Mouse (Mus musculus) MEL (cell line): ENCODE measurements around the gene Aff1. TPM values are rescaled to one million over a fixed set of nuclear protein-coding genes. Genes with fewer than 3 reads are reported as not detected.

ENCODE experiments used
- DNase-seq: peaks from one replicate; pipeline ENCODE4 v3.0.0; 2011; ENCODE audit warnings: low read depth, low spot score
- H3K27ac ChIP-seq: 2 replicates; pipeline ENCODE4 v1.5.1; 2012; ENCODE audit warnings: low read depth, mild to moderate bottlenecking, control low read depth, low read length, moderate library complexity; ENCODE audit not compliant: control insufficient read depth
- H3K27me3 ChIP-seq, 2 experiments: fragments of 150-350 bp in 1 of 2; sonication (generic) in 1 of 2; 2 replicates each; pipeline ENCODE4 v1.6.1; 2012; ENCODE audit warnings: low read length in 2 of 2, mild to moderate bottlenecking in 2 of 2, improper control_type of control experiment in 1 of 2, moderate library complexity in 1 of 2; ENCODE audit not compliant: insufficient read depth in 2 of 2, control insufficient read depth in 1 of 2
- H3K36me3 ChIP-seq, 2 experiments: 2 replicates each; pipeline ENCODE4 v1.6.1; 2012 to 2014; ENCODE audit warnings: low read length in 2 of 2, improper control_type of control experiment in 1 of 2, inconsistent platforms in 1 of 2, mild to moderate bottlenecking in 1 of 2; ENCODE audit not compliant: insufficient read depth in 2 of 2, control insufficient read depth in 1 of 2
- H3K4me1 ChIP-seq, 2 experiments: fragments of 150-350 bp in 1 of 2; sonication (generic) in 1 of 2; 2 replicates each; pipeline ENCODE4 v1.6.1; 2012; ENCODE audit warnings: low read length in 2 of 2, improper control_type of control experiment in 1 of 2, mild to moderate bottlenecking in 1 of 2; ENCODE audit not compliant: insufficient read depth in 2 of 2, control insufficient read depth in 1 of 2
- H3K4me3 ChIP-seq, 2 experiments: fragments of 150-350 bp in 1 of 2; sonication (generic) in 1 of 2; 2 replicates each; pipeline ENCODE4 v1.5.1; 2012; ENCODE audit warnings: low read depth in 2 of 2, low read length in 2 of 2, mild to moderate bottlenecking in 2 of 2, moderate library complexity in 2 of 2, control low read depth in 1 of 2, improper control_type of control experiment in 1 of 2; ENCODE audit not compliant: control insufficient read depth in 1 of 2, insufficient read depth in 1 of 2
- H3K79me2 ChIP-seq: 2 replicates; pipeline ENCODE4 v1.6.1; 2012; ENCODE audit warnings: mild to moderate bottlenecking, low read length, moderate library complexity; ENCODE audit not compliant: control insufficient read depth, poor library complexity, insufficient read depth
- H3K9ac ChIP-seq: 2 replicates; pipeline ENCODE4 v1.6.1; 2012; ENCODE audit warnings: low read depth, mild to moderate bottlenecking, control low read depth, low read length, moderate library complexity; ENCODE audit not compliant: control insufficient read depth, poor library complexity, severe bottlenecking
- H3K9me3 ChIP-seq: fragments of 150-350 bp; sonication (generic); replicated peaks from 2 replicates; pipeline ENCODE4 v1.6.1; 2012; ENCODE audit warnings: mild to moderate bottlenecking, low read length, improper control_type of control experiment, moderate library complexity; ENCODE audit not compliant: insufficient read depth
- BHLHE40 ChIP-seq: IDR thresholded peaks from 2 replicates; pipeline ENCODE4 v1.6.1; 2012; ENCODE audit warnings: low read depth, mild to moderate bottlenecking, inconsistent platforms, low read length, improper control_type of control experiment, borderline replicate concordance
- CHD2 ChIP-seq: IDR thresholded peaks from 2 replicates; pipeline ENCODE4 v1.6.1; 2011; ENCODE audit warnings: low read length, improper control_type of control experiment
- CTCF ChIP-seq, 3 experiments: IDR thresholded peaks in 2 of 3; conservative IDR thresholded peaks in 1 of 3; 2 replicates each; pipeline ENCODE4 v1.5.1; 2011 to 2012; ENCODE audit warnings: low read length in 3 of 3, low read depth in 2 of 3, mild to moderate bottlenecking in 2 of 3, improper control_type of control experiment in 1 of 3, inconsistent platforms in 1 of 3, mixed read lengths in 1 of 3, moderate library complexity in 1 of 3; ENCODE audit not compliant: control insufficient read depth in 1 of 3, insufficient read depth in 1 of 3, poor library complexity in 1 of 3, severe bottlenecking in 1 of 3
- E2F4 ChIP-seq: IDR thresholded peaks from 2 replicates; pipeline ENCODE4 v1.6.1; 2011; ENCODE audit warnings: low read depth, low read length, improper control_type of control experiment, borderline replicate concordance
- EP300 ChIP-seq, 2 experiments: IDR thresholded peaks; 2 replicates each; pipeline ENCODE4 v1.6.1; 2011; ENCODE audit warnings: improper control_type of control experiment in 2 of 2, low read length in 2 of 2, low read depth in 1 of 2, mild to moderate bottlenecking in 1 of 2
- GABPA ChIP-seq: IDR thresholded peaks from 2 replicates; pipeline ENCODE4 v1.6.1; 2012; ENCODE audit warnings: low read depth, mild to moderate bottlenecking, inconsistent platforms, low read length, improper control_type of control experiment, moderate library complexity
- GATA1 ChIP-seq: IDR thresholded peaks from 2 replicates; pipeline ENCODE4 v1.6.1; 2011; ENCODE audit warnings: low read depth, low read length, improper control_type of control experiment
- HCFC1 ChIP-seq: IDR thresholded peaks from 2 replicates; pipeline ENCODE4 v1.6.1; 2012; ENCODE audit warnings: low read depth, mild to moderate bottlenecking, inconsistent platforms, low read length, improper control_type of control experiment, moderate library complexity
- JUND ChIP-seq: IDR thresholded peaks from 2 replicates; pipeline ENCODE4 v1.6.1; 2011; ENCODE audit warnings: low read depth, mild to moderate bottlenecking, improper control_type of control experiment, low read length
- MAFK ChIP-seq: IDR thresholded peaks from 2 replicates; pipeline ENCODE4 v1.6.1; 2011; ENCODE audit warnings: low read depth, mild to moderate bottlenecking, low read length, improper control_type of control experiment, borderline replicate concordance
- MAX ChIP-seq: IDR thresholded peaks from 2 replicates; pipeline ENCODE4 v1.6.1; 2011; ENCODE audit warnings: low read length, improper control_type of control experiment
- MAZ ChIP-seq: IDR thresholded peaks from 2 replicates; pipeline ENCODE4 v1.6.1; 2012; ENCODE audit warnings: low read depth, mild to moderate bottlenecking, inconsistent platforms, low read length, improper control_type of control experiment
- MYC ChIP-seq: IDR thresholded peaks from 2 replicates; pipeline ENCODE4 v1.6.1; 2011; ENCODE audit warnings: low read depth, mild to moderate bottlenecking, low read length, improper control_type of control experiment, moderate library complexity
- NELFE ChIP-seq: IDR thresholded peaks from 2 replicates; pipeline ENCODE4 v1.6.1; 2011; ENCODE audit warnings: low read depth, low read length, improper control_type of control experiment
- POLR2AphosphoS2 ChIP-seq: IDR thresholded peaks from 2 replicates; pipeline ENCODE4 v1.6.1; 2011; ENCODE audit warnings: low read length, improper control_type of control experiment
- POLR2AphosphoS5 ChIP-seq: IDR thresholded peaks from 2 replicates; pipeline ENCODE4 v1.6.1; 2012; ENCODE audit warnings: low read depth, borderline replicate concordance, mild to moderate bottlenecking, inconsistent platforms, low read length, moderate library complexity, mixed read lengths
- RAD21 ChIP-seq: IDR thresholded peaks from 2 replicates; pipeline ENCODE4 v1.6.1; 2011; ENCODE audit warnings: mild to moderate bottlenecking, low read depth, low read length, improper control_type of control experiment
- RCOR1 ChIP-seq: IDR thresholded peaks from 2 replicates; pipeline ENCODE4 v1.6.1; 2012; ENCODE audit warnings: low read depth, mild to moderate bottlenecking, inconsistent platforms, low read length, improper control_type of control experiment
- SIN3A ChIP-seq: IDR thresholded peaks from 2 replicates; pipeline ENCODE4 v1.6.1; 2012; ENCODE audit warnings: low read length, improper control_type of control experiment, inconsistent platforms
- SMC3 ChIP-seq: IDR thresholded peaks from 2 replicates; pipeline ENCODE4 v1.6.1; 2011; ENCODE audit warnings: low read depth, low read length, improper control_type of control experiment
- TBP ChIP-seq: IDR thresholded peaks from 2 replicates; pipeline ENCODE4 v1.8.0; 2011; ENCODE audit warnings: low read depth, low read length, improper control_type of control experiment
- TCF12 ChIP-seq: IDR thresholded peaks from 2 replicates; pipeline ENCODE4 v1.6.1; 2014; ENCODE audit warnings: low read depth, mild to moderate bottlenecking, inconsistent platforms, low read length, improper control_type of control experiment, moderate library complexity
- USF1 ChIP-seq: IDR thresholded peaks from 2 replicates; pipeline ENCODE4 v1.6.1; 2014; ENCODE audit warnings: low read depth, mild to moderate bottlenecking, inconsistent platforms, low read length, improper control_type of control experiment, moderate library complexity
- ZC3H11A ChIP-seq: IDR thresholded peaks from 2 replicates; pipeline ENCODE4 v1.6.1; 2012; ENCODE audit warnings: low read depth, mild to moderate bottlenecking, inconsistent platforms, low read length, improper control_type of control experiment
- ZKSCAN1 ChIP-seq: IDR thresholded peaks from 2 replicates; pipeline ENCODE4 v1.6.1; 2012; ENCODE audit warnings: low read depth, mild to moderate bottlenecking, inconsistent platforms, low read length, improper control_type of control experiment, moderate library complexity
- polyA plus RNA-seq, 2 experiments: library from polyadenylated mRNA; stranded (reverse) in 1 of 2; unstranded in 1 of 2; fragments of >175 nt in 1 of 2; fragments of >200 nt in 1 of 2; gene quantifications; 2 replicates each; pipeline versions ENCODE4 v1.2.1 to v1.2.4; 2012; ENCODE audit warnings: low replicate concordance in 2 of 2, low read depth in 1 of 2; ENCODE audit not compliant: insufficient read length in 2 of 2, insufficient read depth in 1 of 2, missing spikeins in 1 of 2
- total RNA-seq: library from RNA; depleted of rRNA; stranded (reverse); fragments of 300-350 nt; gene quantifications from 2 replicates; pipeline ENCODE4 v1.2.3, GENCODE M21; 2012

Gene Aff1
- total and polyA plus RNA-seq, 3 experiments = 5.4 to 13.4 TPM; not detected in 1

DNA sequence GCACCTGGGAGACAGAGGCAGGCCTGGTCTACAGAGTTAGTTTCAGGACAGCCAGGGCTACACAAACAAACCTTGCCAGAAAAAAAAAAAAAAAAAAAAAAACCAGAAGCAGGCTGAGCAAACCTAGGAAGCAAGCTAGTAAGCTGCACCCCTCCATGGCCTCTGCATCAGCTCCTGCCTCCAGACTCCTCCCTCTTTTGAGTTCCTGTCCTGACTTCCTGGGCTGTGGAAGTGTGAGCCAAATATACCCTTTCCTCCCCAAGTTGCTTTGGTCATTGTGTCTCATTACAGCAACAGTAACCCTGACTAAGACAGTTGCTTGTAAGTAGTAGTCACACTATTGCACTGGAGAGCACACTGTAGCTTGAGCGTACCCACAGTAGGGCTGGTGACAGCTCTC lies 48.0 kb upstream of the Aff1 start:
- Histone ChIP-seq H3K4me1 (no peaks in the 10 kb centered on the region), H3K36me3 (no peaks in the 10 kb centered on the region), H3K27me3 (peaks cover 0 to 2% of the 10 kb centered on the region in 2 experiments; a peak in 2 of 4 replicates), H3K79me2 (no peaks in the 10 kb centered on the region), H3K27ac (no peak overlapping the region), H3K9ac (no peak overlapping the region), H3K9me3 (no peaks in the 10 kb centered on the region), H3K4me3 (no peak overlapping the region)
- DNase-seq = no peak
- no peak for TF ChIP-seq TBP
- no peak for TF ChIP-seq JUND
- TF ChIP-seq GATA1 = no peak
- TF ChIP-seq POLR2AphosphoS5 = no peak

DNA sequence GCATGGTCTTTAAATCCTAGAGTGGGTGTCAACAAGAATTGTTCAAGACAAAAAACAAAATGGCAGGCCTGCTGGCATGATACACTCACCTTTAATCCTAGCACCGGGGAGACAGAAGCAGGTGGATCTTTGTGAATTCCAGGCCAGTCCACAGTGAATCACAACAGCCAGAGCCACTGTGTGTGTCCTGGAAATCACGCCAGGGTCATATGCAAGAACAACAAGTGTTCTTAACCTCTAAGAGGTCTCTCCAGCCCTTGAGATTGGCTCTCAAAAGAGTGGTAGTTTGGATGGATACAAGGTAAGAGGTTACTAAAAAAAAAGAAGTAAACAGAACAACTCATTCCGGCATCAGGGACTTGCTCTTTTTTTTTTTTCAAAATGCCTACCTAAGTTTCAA lies 44.9 kb upstream of the Aff1 start:
- Histone ChIP-seq H3K4me1 (no peaks in the 10 kb centered on the region), H3K4me3 (no peak overlapping the region), H3K27me3 (no peaks in the 10 kb centered on the region; a peak in 2 of 4 replicates), H3K79me2 (no peaks in the 10 kb centered on the region), H3K9me3 (no peaks in the 10 kb centered on the region), H3K9ac (no peak overlapping the region), H3K36me3 (no peaks in the 10 kb centered on the region), H3K27ac (no peak overlapping the region)
- no peak for DNase-seq
- TF ChIP-seq MAFK = no peak
- no peak for TF ChIP-seq POLR2AphosphoS2
- no peak for TF ChIP-seq MAX
- TF ChIP-seq SMC3 = no peak
- TF ChIP-seq RAD21 = no peak
- TF ChIP-seq EP300 (IDR thresholded peaks at IDR 0.05; ENCODE audit: low read depth in 1 of 2, low read length in 2 of 2) = no peak
- TF ChIP-seq HCFC1 = no peak
- TF ChIP-seq CTCF (IDR thresholded peaks at IDR 0.05 in 2 of 3, conservative IDR thresholded peaks at IDR 0.05 in 1 of 3; ENCODE audit: control insufficient read depth in 1 of 3, insufficient read depth in 1 of 3, low read depth in 2 of 3, low read length in 3 of 3, poor library complexity in 1 of 3, severe bottlenecking in 1 of 3) = no peak
- no peak for TF ChIP-seq MAZ
- no peak for TF ChIP-seq GABPA
- TF ChIP-seq MYC = no peak
- no peak for TF ChIP-seq CHD2
- no peak for TF ChIP-seq JUND
- TF ChIP-seq BHLHE40 = no peak

GRCm38 (mm10) chr5:103654225-103654624 lies 37.9 kb upstream of the Aff1 start:
- Histone ChIP-seq H3K9ac (no peak overlapping the region), H3K4me3 (no peak overlapping the region), H3K79me2 (no peaks in the 10 kb centered on the region), H3K27me3 (no peaks in the 10 kb centered on the region), H3K36me3 (no peaks in the 10 kb centered on the region), H3K9me3 (no peaks in the 10 kb centered on the region), H3K4me1 (no peaks in the 10 kb centered on the region), H3K27ac (no peak overlapping the region)
- DNase-seq = peak; percentile 87
- TF ChIP-seq SMC3 = peak; percentile 97
- TF ChIP-seq CTCF (IDR thresholded peaks at IDR 0.05 in 2 of 3, conservative IDR thresholded peaks at IDR 0.05 in 1 of 3; ENCODE audit: control insufficient read depth in 1 of 3, insufficient read depth in 1 of 3, low read depth in 2 of 3, low read length in 3 of 3, poor library complexity in 1 of 3, severe bottlenecking in 1 of 3) = peak in 2 of 3 experiments; percentile 58 to 81
- TF ChIP-seq EP300 (IDR thresholded peaks at IDR 0.05; ENCODE audit: low read depth in 1 of 2, low read length in 2 of 2) = no peak
- no peak for TF ChIP-seq HCFC1
- TF ChIP-seq POLR2AphosphoS5 = no peak
- no peak for TF ChIP-seq TCF12
- peak; percentile 66 for TF ChIP-seq ZC3H11A
- no peak for TF ChIP-seq ZKSCAN1
- no peak for TF ChIP-seq NELFE
- no peak for TF ChIP-seq MAZ
- peak; percentile 39; the same call in 1 of the 2 replicates for TF ChIP-seq SIN3A
- 0 out of 2 replicates have a peak, but pooled peaks have one; percentile 58 for TF ChIP-seq MYC
- 0 out of 2 replicates have a peak, but pooled peaks have one; percentile 23 for TF ChIP-seq JUND
- no peak for TF ChIP-seq BHLHE40
- no peak for TF ChIP-seq RCOR1
- TF ChIP-seq USF1 = no peak
- no peak for TF ChIP-seq E2F4
- TF ChIP-seq RAD21 = peak; percentile 66
